Mouse (Mus musculus) cerebellum, postnatal 14 days (tissue): ENCODE results near the gene Kiz.

Source experiments
- DNase-seq, 2 experiments: peaks; one replicate each; pipeline ENCODE4 v3.0.0; 2021; ENCODE audit warnings: mixed read lengths in 2 of 2

Kiz gene

GRCm38 (mm10) chr2:146984831-146985230 lies 129.2 kb downstream of the Kiz start:
- DNase-seq: no peak

GRCm38 (mm10) chr2:146985807-146986206 lies 130.1 kb downstream of the Kiz start:
- DNase-seq: no peak

GRCm38 (mm10) chr2:146986429-146986828 lies 130.8 kb downstream of the Kiz start:
- DNase-seq: no peak

GRCm38 (mm10) chr2:147007265-147007664 lies 151.6 kb downstream of the Kiz start:
- DNase-seq: no peak

GRCm38 (mm10) chr2:147009084-147009483 lies 153.4 kb downstream of the Kiz start:
- no peak for DNase-seq

GRCm38 (mm10) chr2:147010141-147010540 lies 154.5 kb downstream of the Kiz start:
- no peak for DNase-seq

- DNase-seq: no peak
Observed at GRCm38 (mm10) chr2:147010952-147011351, 155.3 kb downstream of the Kiz start.

GRCm38 (mm10) chr2:147011474-147012140 lies 155.9 kb downstream of the Kiz start:
- DNase-seq: no peak

GRCm38 (mm10) chr2:147012141-147012622 lies 156.5 kb downstream of the Kiz start:
- peak; percentile 8 to 16 for DNase-seq

GRCm38 (mm10) chr2:147012623-147013184 lies 157.0 kb downstream of the Kiz start, which contains the start of gene Xrn2:
Gene Xrn2 (plus strand): TSS chr2:147012996.
- DNase-seq: peak; percentile 98

GRCm38 (mm10) chr2:147013194-147013969 lies 157.7 kb downstream of the Kiz start:
- peak in 1 of 2 experiments; percentile 74 for DNase-seq

GRCm38 (mm10) chr2:147014101-147014886 lies 158.6 kb downstream of the Kiz start:
- no peak for DNase-seq
